Mouse (Mus musculus) MEL (cell line): ENCODE results near the gene Aes.

Experiments used
- CHD1 ChIP-seq: IDR thresholded peaks from 2 replicates; pipeline ENCODE4 v1.6.1; 2012; ENCODE audit warnings: low read depth, mild to moderate bottlenecking, inconsistent platforms, low read length, improper control_type of control experiment
- CTCF ChIP-seq, 3 experiments: IDR thresholded peaks in 2 of 3; conservative IDR thresholded peaks in 1 of 3; 2 replicates each; pipeline ENCODE4 v1.5.1; 2011 to 2012; ENCODE audit warnings: low read length in 3 of 3, low read depth in 2 of 3, mild to moderate bottlenecking in 2 of 3, improper control_type of control experiment in 1 of 3, inconsistent platforms in 1 of 3, mixed read lengths in 1 of 3, moderate library complexity in 1 of 3; ENCODE audit not compliant: control insufficient read depth in 1 of 3, insufficient read depth in 1 of 3, poor library complexity in 1 of 3, severe bottlenecking in 1 of 3
- EP300 ChIP-seq, 2 experiments: IDR thresholded peaks; 2 replicates each; pipeline ENCODE4 v1.6.1; 2011; ENCODE audit warnings: improper control_type of control experiment in 2 of 2, low read length in 2 of 2, low read depth in 1 of 2, mild to moderate bottlenecking in 1 of 2
- GATA1 ChIP-seq: IDR thresholded peaks from 2 replicates; pipeline ENCODE4 v1.6.1; 2011; ENCODE audit warnings: low read depth, low read length, improper control_type of control experiment
- MAX ChIP-seq: IDR thresholded peaks from 2 replicates; pipeline ENCODE4 v1.6.1; 2011; ENCODE audit warnings: low read length, improper control_type of control experiment
- MYC ChIP-seq: IDR thresholded peaks from 2 replicates; pipeline ENCODE4 v1.6.1; 2011; ENCODE audit warnings: low read depth, mild to moderate bottlenecking, low read length, improper control_type of control experiment, moderate library complexity
- POLR2A ChIP-seq, 2 experiments: IDR thresholded peaks; 2 replicates each; pipeline ENCODE4 v1.6.1; 2011 to 2012; ENCODE audit warnings: low read length in 2 of 2, mild to moderate bottlenecking in 2 of 2, control low read depth in 1 of 2, improper control_type of control experiment in 1 of 2, low read depth in 1 of 2, moderate library complexity in 1 of 2; ENCODE audit not compliant: control insufficient read depth in 1 of 2, insufficient read depth in 1 of 2, poor library complexity in 1 of 2
- TAL1 ChIP-seq: IDR thresholded peaks from 2 replicates; pipeline ENCODE4 v1.6.1; 2012; ENCODE audit warnings: mild to moderate bottlenecking, inconsistent platforms, low read length, moderate library complexity, mixed read lengths
- USF1 ChIP-seq: IDR thresholded peaks from 2 replicates; pipeline ENCODE4 v1.6.1; 2014; ENCODE audit warnings: low read depth, mild to moderate bottlenecking, inconsistent platforms, low read length, improper control_type of control experiment, moderate library complexity
- ZNF384 ChIP-seq: IDR thresholded peaks from 2 replicates; pipeline ENCODE4 v1.6.1; 2012; ENCODE audit warnings: low read depth, mild to moderate bottlenecking, inconsistent platforms, low read length, improper control_type of control experiment

DNA sequence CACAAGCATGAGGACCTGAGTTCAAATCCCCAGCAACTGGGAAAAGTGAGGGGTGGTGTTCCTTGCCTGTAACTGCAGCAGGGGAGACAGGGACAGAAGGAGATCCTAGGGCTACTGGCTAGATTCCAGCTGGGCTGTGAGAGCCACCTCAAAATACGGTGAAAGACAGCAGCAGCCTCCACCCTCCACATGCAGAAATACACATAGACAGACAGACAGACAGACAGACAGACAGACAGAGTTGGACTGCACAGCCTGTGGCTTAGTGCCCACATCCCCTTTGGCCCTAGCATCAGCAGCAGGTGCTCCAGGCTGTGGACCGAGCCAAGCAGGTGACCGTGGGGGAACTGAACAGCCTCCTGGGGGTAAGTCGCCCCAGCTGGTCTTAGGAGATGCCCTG lies 20.7 kb downstream of the Aes start:
- TF ChIP-seq CHD1 (no peak), EP300 (IDR thresholded peaks at IDR 0.05; ENCODE audit: low read depth in 1 of 2, low read length in 2 of 2) (no peak), ZNF384 (no peak), POLR2A (IDR thresholded peaks at IDR 0.05; ENCODE audit: control insufficient read depth in 1 of 2, insufficient read depth in 1 of 2, low read depth in 1 of 2, low read length in 2 of 2, poor library complexity in 1 of 2) (no peak), CTCF (IDR thresholded peaks at IDR 0.05 in 2 of 3, conservative IDR thresholded peaks at IDR 0.05 in 1 of 3; ENCODE audit: control insufficient read depth in 1 of 3, insufficient read depth in 1 of 3, low read depth in 2 of 3, low read length in 3 of 3, poor library complexity in 1 of 3, severe bottlenecking in 1 of 3) (no peak), USF1 (no peak), GATA1 (no peak), MYC (no peak), TAL1 (no peak), MAX (no peak)
